Mouse (Mus musculus) splenic B cell, adult 2 months (primary cell): ENCODE measurements around the gene Psma2.

Experiments used
- DNase-seq: peaks from one replicate; pipeline ENCODE4 v3.0.0-alpha.2; 2011; ENCODE audit warnings: low read depth, low spot score
- H3K27me3 ChIP-seq: 2 replicates; pipeline ENCODE4 v1.6.1; 2012; ENCODE audit warnings: mild to moderate bottlenecking, low read length, moderate library complexity, mixed read lengths; ENCODE audit not compliant: control insufficient read depth, poor library complexity, insufficient read depth, severe bottlenecking
- H3K36me3 ChIP-seq: 2 replicates; pipeline ENCODE4 v1.6.1; 2012; ENCODE audit warnings: mild to moderate bottlenecking, low read length, moderate library complexity, mixed read lengths; ENCODE audit not compliant: control insufficient read depth, poor library complexity, insufficient read depth, severe bottlenecking

The Psma2 gene

DNA sequence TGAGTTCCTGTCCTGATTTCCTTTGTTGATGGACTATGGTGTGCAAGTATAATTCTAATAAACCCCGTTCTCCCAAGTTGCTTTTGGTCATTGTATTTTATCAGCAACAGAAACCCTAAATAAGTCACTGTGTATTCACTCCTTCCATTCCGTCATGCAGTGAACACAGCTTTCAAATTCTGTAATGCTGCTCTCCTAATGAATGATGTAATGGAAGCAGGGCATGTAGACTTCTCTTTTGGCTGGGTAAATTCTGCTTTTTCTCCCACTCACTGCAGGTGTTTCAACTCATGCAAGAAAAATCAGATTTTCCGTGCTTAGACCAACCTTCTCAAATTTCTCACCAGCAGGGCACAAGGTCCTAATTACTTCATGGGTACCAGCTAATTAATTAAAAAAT is 104.7 kb downstream of the Psma2 start:
- Histone ChIP-seq H3K36me3 (no peaks in the 10 kb centered on the region), H3K27me3 (no peaks in the 10 kb centered on the region)
- DNase-seq: no peak
